Mouse (Mus musculus): ENCODE data around the gene Mymx. TPM values are rescaled to one million over a fixed set of nuclear protein-coding genes. Genes with fewer than 3 reads are reported as not detected.
A peak's percentile ranks its signal among the peaks of the same experiment; 100 is the strongest.

The Mymx gene
- total and polyA plus RNA-seq, 3 experiments: not detected

GRCm38 (mm10) chr17:45568990-45569389 lies 32.9 kb downstream of the Mymx start:
- no peaks in the 10 kb centered on the region for H3K27me3 ChIP-seq (ENCODE audit: control insufficient read depth, insufficient read depth, low read length)
- TF ChIP-seq POLR2A (IDR thresholded peaks at IDR 0.05; ENCODE audit: insufficient read depth, low read depth, low read length): no peak
- TF ChIP-seq EP300 (IDR thresholded peaks at IDR 0.05; ENCODE audit: insufficient read depth, low read depth, low read length): no peak
- no peak for TF ChIP-seq CTCF (IDR thresholded peaks at IDR 0.05)
- H3K4me3 ChIP-seq: no peak overlapping the region
- peaks cover 3% of the 10 kb centered on the region for H3K4me1 ChIP-seq (ENCODE audit: control insufficient read depth, insufficient read depth, low read length)
- no peak overlapping the region for H3K27ac ChIP-seq
- WGBS: 82% methylated on average over 12 of the region's 12 CpGs
- no peaks in the 10 kb centered on the region for H3K79me2 ChIP-seq (replicated peaks; ENCODE audit: control insufficient read depth, insufficient read depth, low read length)
- no peak overlapping the region for H3K9ac ChIP-seq (ENCODE audit: low read depth, low read length)
- DNase-seq: no peak
- intact Hi-C loops (cut with DNase I): no loop called here
- H3K36me3 ChIP-seq (ENCODE audit: control insufficient read depth, insufficient read depth, low read length): peaks cover 17% of the 10 kb centered on the region

DNA sequence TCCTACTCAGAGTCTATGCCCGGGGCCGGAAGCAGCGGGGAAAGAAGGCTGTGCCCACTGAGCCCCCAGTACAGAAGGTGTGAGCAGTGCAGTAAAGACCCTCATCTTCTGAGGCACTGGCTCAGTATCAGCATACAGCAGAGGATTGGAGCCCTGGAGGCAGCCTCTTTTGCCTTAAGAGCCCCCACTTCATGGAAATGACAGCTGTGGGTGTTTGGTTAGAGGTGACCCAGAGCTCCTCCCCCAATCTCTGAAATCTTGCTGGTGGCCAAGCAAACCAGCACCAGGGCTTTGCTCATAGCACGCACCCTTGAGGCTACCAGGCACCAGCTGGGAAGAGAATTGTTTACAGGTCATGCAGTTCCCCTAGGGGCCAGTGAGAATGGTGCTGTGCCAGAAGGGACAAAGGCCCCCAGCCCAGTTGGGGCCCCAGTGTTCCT lies 34.7 kb downstream of the Mymx start:
- Histone ChIP-seq H3K4me1 (ENCODE audit: control insufficient read depth, insufficient read depth, low read length) (peaks cover 3% of the 10 kb centered on the region), H3K36me3 (ENCODE audit: control insufficient read depth, insufficient read depth, low read length) (peaks cover 17% of the 10 kb centered on the region), H3K9ac (ENCODE audit: low read depth, low read length) (no peak overlapping the region), H3K27ac (no peak overlapping the region), H3K27me3 (ENCODE audit: control insufficient read depth, insufficient read depth, low read length) (no peaks in the 10 kb centered on the region), H3K79me2 (replicated peaks; ENCODE audit: control insufficient read depth, insufficient read depth, low read length) (no peaks in the 10 kb centered on the region), H3K4me3 (no peak overlapping the region)
- no peak for DNase-seq
- WGBS: 49% methylated on average over 4 of the region's 4 CpGs
- intact Hi-C loops (cut with DNase I): no loop called here
- TF ChIP-seq EP300 (IDR thresholded peaks at IDR 0.05; ENCODE audit: insufficient read depth, low read depth, low read length) (0 out of 2 replicates have a peak, but pooled peaks have one; percentile 12), CTCF (IDR thresholded peaks at IDR 0.05) (no peak), POLR2A (IDR thresholded peaks at IDR 0.05; ENCODE audit: insufficient read depth, low read depth, low read length) (0 out of 2 replicates have a peak, but pooled peaks have one; percentile 17)

GRCm38 (mm10) chr17:45566360-45567161 lies 35.3 kb downstream of the Mymx start:
- TF ChIP-seq CTCF (IDR thresholded peaks at IDR 0.05): no peak
- TF ChIP-seq POLR2A (IDR thresholded peaks at IDR 0.05; ENCODE audit: insufficient read depth, low read depth, low read length): no peak
- TF ChIP-seq EP300 (IDR thresholded peaks at IDR 0.05; ENCODE audit: insufficient read depth, low read depth, low read length): no peak
- WGBS: 65% methylated on average over 18 of the region's 18 CpGs
- no peak for DNase-seq
- peaks cover 3% of the 10 kb centered on the region for H3K4me1 ChIP-seq (ENCODE audit: control insufficient read depth, insufficient read depth, low read length)
- no peaks in the 10 kb centered on the region for H3K27me3 ChIP-seq (ENCODE audit: control insufficient read depth, insufficient read depth, low read length)
- no peak overlapping the region for H3K4me3 ChIP-seq
- peaks cover 17% of the 10 kb centered on the region for H3K36me3 ChIP-seq (ENCODE audit: control insufficient read depth, insufficient read depth, low read length)
- no peak overlapping the region for H3K9ac ChIP-seq (ENCODE audit: low read depth, low read length)
- H3K27ac ChIP-seq: no peak overlapping the region
- intact Hi-C loops (cut with DNase I): no loop called here
- H3K79me2 ChIP-seq (replicated peaks; ENCODE audit: control insufficient read depth, insufficient read depth, low read length): no peaks in the 10 kb centered on the region

GRCm38 (mm10) chr17:45566031-45566359 lies 35.9 kb downstream of the Mymx start:
- TF ChIP-seq EP300 (IDR thresholded peaks at IDR 0.05; ENCODE audit: insufficient read depth, low read depth, low read length) (no peak), POLR2A (IDR thresholded peaks at IDR 0.05; ENCODE audit: insufficient read depth, low read depth, low read length) (no peak), CTCF (IDR thresholded peaks at IDR 0.05) (no peak)
- 75% methylated on average over 1 of the region's 1 CpGs for WGBS
- Histone ChIP-seq H3K36me3 (ENCODE audit: control insufficient read depth, insufficient read depth, low read length) (peaks cover 16% of the 10 kb centered on the region), H3K4me1 (ENCODE audit: control insufficient read depth, insufficient read depth, low read length) (peaks cover 3% of the 10 kb centered on the region), H3K79me2 (replicated peaks; ENCODE audit: control insufficient read depth, insufficient read depth, low read length) (no peaks in the 10 kb centered on the region), H3K27me3 (ENCODE audit: control insufficient read depth, insufficient read depth, low read length) (no peaks in the 10 kb centered on the region), H3K4me3 (no peak overlapping the region), H3K9ac (ENCODE audit: low read depth, low read length) (no peak overlapping the region), H3K27ac (no peak overlapping the region)
- intact Hi-C loops (cut with DNase I): no loop called here
- no peak for DNase-seq

DNA sequence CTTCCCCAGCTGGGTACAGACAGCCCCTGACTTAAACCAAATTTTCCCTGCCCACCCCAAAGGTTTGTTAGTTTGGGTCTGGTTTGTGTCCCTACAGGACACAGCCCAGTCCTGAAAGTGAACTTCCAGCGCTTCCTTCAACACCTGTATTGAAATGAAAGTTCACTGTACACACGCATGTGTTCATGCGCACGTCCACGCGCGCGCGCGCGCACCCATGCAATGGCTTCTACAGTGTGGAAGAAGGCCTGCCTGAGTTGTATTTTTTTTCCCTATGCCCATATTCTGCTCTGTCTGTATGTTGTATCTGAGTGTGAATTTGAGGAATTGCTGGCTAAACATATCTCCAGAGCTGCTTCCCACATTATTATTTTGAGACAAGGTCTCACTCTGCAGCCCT lies 36.8 kb downstream of the Mymx start:
- no peak for DNase-seq
- Histone ChIP-seq H3K27me3 (ENCODE audit: control insufficient read depth, insufficient read depth, low read length) (no peaks in the 10 kb centered on the region), H3K27ac (no peak overlapping the region), H3K4me1 (ENCODE audit: control insufficient read depth, insufficient read depth, low read length) (peaks cover 3% of the 10 kb centered on the region), H3K9ac (ENCODE audit: low read depth, low read length) (no peak overlapping the region), H3K4me3 (no peak overlapping the region), H3K36me3 (ENCODE audit: control insufficient read depth, insufficient read depth, low read length) (peaks cover 11% of the 10 kb centered on the region), H3K79me2 (replicated peaks; ENCODE audit: control insufficient read depth, insufficient read depth, low read length) (no peaks in the 10 kb centered on the region)
- TF ChIP-seq CTCF (IDR thresholded peaks at IDR 0.05) (no peak), EP300 (IDR thresholded peaks at IDR 0.05; ENCODE audit: insufficient read depth, low read depth, low read length) (no peak)
- intact Hi-C loops (cut with DNase I): no loop called here
- WGBS: 93% methylated on average over 11 of the region's 11 CpGs

- peaks cover 3% of the 10 kb centered on the region for H3K4me1 ChIP-seq (ENCODE audit: control insufficient read depth, insufficient read depth, low read length)
- peak overlapping the region; percentile 99 for H3K4me3 ChIP-seq
- peak overlapping the region; percentile 93 for H3K9ac ChIP-seq (ENCODE audit: low read depth, low read length)
- WGBS: 22% methylated on average over 17 of the region's 18 CpGs
- H3K79me2 ChIP-seq (replicated peaks; ENCODE audit: control insufficient read depth, insufficient read depth, low read length): no peaks in the 10 kb centered on the region
- no peak for DNase-seq
- intact Hi-C loops (cut with DNase I): loop anchor here (1.0 kb wide), 1 partner anchor 8 kb away; no protein-coding TSS in a partner anchor
- H3K36me3 ChIP-seq (ENCODE audit: control insufficient read depth, insufficient read depth, low read length): peaks cover 9% of the 10 kb centered on the region
- no peaks in the 10 kb centered on the region for H3K27me3 ChIP-seq (ENCODE audit: control insufficient read depth, insufficient read depth, low read length)
- H3K27ac ChIP-seq: peak overlapping the region; percentile 86
- no peak for TF ChIP-seq POLR2A (IDR thresholded peaks at IDR 0.05; ENCODE audit: insufficient read depth, low read depth, low read length)
- no peak for TF ChIP-seq EP300 (IDR thresholded peaks at IDR 0.05; ENCODE audit: insufficient read depth, low read depth, low read length)
- no peak for TF ChIP-seq CTCF (IDR thresholded peaks at IDR 0.05)
Measured at GRCm38 (mm10) chr17:45564531-45565084, 37.3 kb downstream of the Mymx start.
